Mouse (Mus musculus): Measurements from ENCODE around the gene Gm28778. TPM values are rescaled to one million over a fixed set of nuclear protein-coding genes. Genes with fewer than 3 reads are reported as not detected.
A peak's percentile ranks its signal among the peaks of the same experiment; 100 is the strongest.
"Not testable (repeated sequence)": the region's sequence is repeated elsewhere in the genome, so short reads cannot be mapped to it uniquely, and the experiment has no call there.

Gene Gm28778
- polyA plus RNA-seq (2016; fragmentation: Nextera tagmentation; extraction: Ambion mirVana) = not detected in 2 replicates

DNA sequence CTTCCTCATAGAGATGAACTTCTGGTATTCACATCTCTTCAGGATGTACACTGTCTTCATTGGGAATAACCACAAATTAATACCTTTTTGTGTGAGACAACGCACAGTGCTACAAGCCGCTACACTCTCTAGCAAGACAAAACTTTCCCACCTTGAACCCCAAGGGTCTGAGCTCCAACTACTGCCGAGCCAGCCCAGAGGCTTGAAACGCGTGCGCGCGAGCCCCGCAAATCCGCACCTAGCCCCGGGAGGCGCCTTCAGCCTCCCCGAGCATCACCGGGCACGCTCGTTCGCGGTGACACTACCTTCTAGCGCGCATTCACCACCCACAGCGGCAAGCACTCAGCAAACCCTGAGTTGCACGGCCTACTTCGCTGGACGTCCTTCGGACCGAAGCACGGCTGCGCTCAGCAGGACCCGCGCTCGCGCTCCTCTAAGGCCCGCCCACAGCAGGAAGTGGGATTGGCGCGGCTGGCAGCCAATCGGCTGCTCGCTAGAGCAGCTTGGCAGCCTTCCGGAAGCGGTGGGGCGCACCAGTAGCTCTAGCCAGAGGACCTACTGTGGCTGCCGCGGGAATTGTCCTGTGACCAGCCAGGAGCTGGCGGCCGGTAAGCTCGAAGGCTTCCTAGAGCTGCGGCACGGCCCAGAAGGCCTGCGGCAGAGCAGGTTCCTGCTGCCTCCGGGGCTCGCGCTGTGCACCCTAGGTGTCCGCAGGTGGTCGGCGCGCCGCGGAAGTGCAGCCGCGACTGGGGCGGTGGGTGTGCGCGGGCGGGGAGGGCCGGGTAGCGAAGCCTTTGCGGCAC is at the start of gene Gm28778, which contains the start of the genes Pms1 and Ormdl1:
Gene Gm28778 (plus strand): TSS at position 531 of the 803 bp plus-strand sequence.
Gene Pms1 (minus strand): TSS at position 438 of the 803 bp plus-strand sequence.
Gene Ormdl1 (plus strand): TSS at position 515 of the 803 bp plus-strand sequence.
- Histone ChIP-seq H3K4me2 (replicated peaks) (peak within 1 kb of the TSS; percentile 63), H3K36me3 (0 out of 2 replicates have a peak, but pooled peaks cover 7% of the 10 kb centered on the region), H3K4me3 (peak within 1 kb of the TSS; percentile 84), H3K9me3 (replicated peaks) (no peaks in the 10 kb centered on the region), H3K9ac (peak within 1 kb of the TSS; percentile 79), H3K27ac (peak within 1 kb of the TSS; percentile 86), H3K4me1 (peaks cover 8% of the 10 kb centered on the region), H3K27me3 (no peaks in the 10 kb centered on the region)
- ATAC-seq (ENCODE audit: low FRiP score) = peak; percentile 100
- WGBS = 1% methylated on average over 58 of the region's 66 CpGs

DNA sequence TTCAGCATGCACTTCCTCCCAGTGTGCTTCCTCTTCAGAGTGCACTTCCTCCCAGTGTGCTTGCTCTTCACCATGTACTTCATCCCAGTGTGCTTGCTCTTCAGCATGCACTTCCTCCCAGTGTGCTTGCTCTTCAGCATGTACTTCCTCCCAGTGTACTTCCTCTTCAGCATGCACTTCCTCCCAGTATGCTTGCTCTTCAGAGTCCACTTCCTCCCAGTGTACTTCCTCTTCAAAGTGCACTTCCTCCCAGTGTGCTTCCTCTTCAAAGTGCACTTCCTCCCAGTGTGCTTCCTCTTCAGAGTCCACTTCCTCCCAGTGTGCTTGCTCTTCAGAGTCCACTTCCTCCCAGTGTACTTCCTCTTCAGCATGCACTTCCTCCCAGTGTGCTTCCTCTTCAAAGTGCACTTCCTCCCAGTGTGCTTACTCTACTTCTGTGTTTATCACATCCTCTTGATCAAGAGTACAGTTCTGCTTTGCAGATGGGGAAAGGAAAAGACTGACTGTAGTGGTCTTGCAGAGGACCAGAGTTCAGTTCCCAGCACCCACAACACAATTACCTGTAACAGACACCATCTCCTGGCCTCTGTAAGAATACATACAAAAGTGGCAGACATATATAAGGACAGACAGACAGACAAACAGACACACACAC is 31.8 kb upstream of the Gm28778 start:
- not testable (repeated sequence) for H3K9ac ChIP-seq; H3K4me3 ChIP-seq; H3K27ac ChIP-seq; ATAC-seq (ENCODE audit: low FRiP score); H3K4me1 ChIP-seq; H3K4me2 ChIP-seq (replicated peaks); H3K9me3 ChIP-seq (replicated peaks); H3K36me3 ChIP-seq; H3K27me3 ChIP-seq

DNA sequence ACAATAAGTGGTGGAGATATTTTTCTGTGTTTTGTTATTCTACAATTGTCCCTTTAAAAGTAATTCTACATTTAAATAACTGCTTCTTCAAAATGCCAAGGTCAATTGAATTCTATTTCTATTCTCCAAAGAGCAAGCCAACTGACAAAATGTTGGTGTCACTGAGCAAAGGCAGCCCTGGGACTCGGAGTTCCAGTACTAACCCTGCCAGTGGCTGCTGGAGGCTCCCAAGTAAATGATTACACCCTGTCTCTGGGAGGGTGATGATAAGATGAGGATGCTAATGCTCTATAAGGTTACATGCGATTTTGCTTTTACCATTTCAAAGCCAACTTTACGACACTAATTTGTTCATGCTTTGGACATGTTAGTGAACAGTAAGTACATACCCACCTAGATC is 27.0 kb upstream of the Gm28778 start:
- H3K9me3 ChIP-seq (replicated peaks) = no peaks in the 10 kb centered on the region
- 97% methylated on average over 3 of the region's 3 CpGs for WGBS
- H3K4me2 ChIP-seq (replicated peaks) = no peak overlapping the region
- H3K4me1 ChIP-seq = no peaks in the 10 kb centered on the region
- no peak overlapping the region for H3K9ac ChIP-seq
- H3K4me3 ChIP-seq = no peak overlapping the region
- peaks cover 5% of the 10 kb centered on the region; the same call in 1 of the 2 replicates for H3K36me3 ChIP-seq
- H3K27ac ChIP-seq = no peak overlapping the region
- ATAC-seq (ENCODE audit: low FRiP score) = no peak
- no peaks in the 10 kb centered on the region for H3K27me3 ChIP-seq

DNA sequence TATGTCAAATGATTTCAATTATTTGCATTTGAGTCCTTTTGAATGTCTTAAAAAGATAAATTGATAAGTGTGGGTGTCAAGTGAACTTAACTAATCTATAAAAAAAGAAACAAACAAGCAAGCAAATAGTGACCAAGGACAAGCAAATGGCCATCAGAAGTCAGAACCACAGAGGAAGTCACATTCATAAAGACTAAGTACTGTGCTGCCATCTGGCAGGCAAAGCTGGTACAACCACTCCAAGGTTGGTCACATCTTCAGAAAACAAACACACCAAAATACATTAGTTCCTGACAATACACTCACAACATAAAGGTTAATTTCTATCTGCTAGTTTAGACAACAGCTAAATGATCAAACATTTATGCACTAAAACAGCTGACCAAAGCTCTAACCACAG is 24.3 kb upstream of the Gm28778 start:
- Histone ChIP-seq H3K4me2 (replicated peaks) (no peak overlapping the region), H3K36me3 (no peaks in the 10 kb centered on the region)

DNA sequence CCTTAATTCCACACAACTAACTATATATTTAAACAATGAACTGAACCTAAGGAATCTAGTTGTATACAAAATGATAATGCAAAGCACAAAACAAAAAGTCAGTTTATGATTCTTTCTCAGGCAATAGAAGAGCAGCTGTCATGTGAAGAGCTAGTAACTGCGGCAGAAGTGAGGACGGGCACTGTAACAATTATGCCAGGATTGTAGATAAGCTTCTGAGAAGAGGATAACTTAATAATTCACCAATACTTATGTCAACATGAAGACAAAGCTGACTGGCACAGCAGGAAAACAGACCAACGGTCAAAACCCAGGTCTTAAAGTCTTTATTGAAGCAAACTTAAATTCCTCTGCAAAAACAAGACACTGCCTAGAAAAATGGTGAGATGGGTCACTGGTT is 5.7 kb upstream of the Gm28778 start:
- Histone ChIP-seq H3K9me3 (replicated peaks) (no peaks in the 10 kb centered on the region), H3K27ac (no peak overlapping the region), H3K27me3 (no peaks in the 10 kb centered on the region), H3K9ac (no peak overlapping the region), H3K4me3 (no peak overlapping the region), H3K4me1 (0 out of 2 replicates have a peak, but pooled peaks cover 3% of the 10 kb centered on the region), H3K4me2 (replicated peaks) (no peak overlapping the region), H3K36me3 (no peaks in the 10 kb centered on the region)
- ATAC-seq (ENCODE audit: low FRiP score) = no peak
- 92% methylated on average over 3 of the region's 3 CpGs for WGBS

More for the DNA sequence above, 24.3 kb upstream of the Gm28778 start:
- Histone ChIP-seq H3K9ac (no peak overlapping the region), H3K4me1 (no peaks in the 10 kb centered on the region), H3K4me3 (no peak overlapping the region), H3K27me3 (no peaks in the 10 kb centered on the region), H3K9me3 (replicated peaks) (no peaks in the 10 kb centered on the region), H3K27ac (no peak overlapping the region)
- ATAC-seq (ENCODE audit: low FRiP score) = no peak

DNA sequence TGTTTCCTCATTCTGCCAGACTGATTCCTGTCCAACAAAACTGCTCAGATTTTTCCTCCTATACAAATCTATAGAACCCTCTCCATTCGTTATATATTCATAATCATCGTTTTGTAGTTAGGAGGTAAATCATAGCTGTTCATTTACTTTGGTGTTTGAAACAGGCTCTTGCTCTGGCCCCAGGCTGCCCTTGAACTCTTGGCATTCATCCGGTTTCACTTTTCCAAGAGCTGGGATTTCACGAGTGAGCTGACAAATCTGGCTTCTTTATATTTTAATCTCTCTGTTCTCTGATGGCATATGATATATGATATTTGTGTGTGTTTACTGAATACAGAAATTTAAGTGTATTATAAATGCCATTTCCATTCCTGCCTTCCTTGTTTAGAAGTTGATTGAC is 3.6 kb downstream of the Gm28778 start:
- WGBS = 88% methylated on average over 4 of the region's 4 CpGs

DNA sequence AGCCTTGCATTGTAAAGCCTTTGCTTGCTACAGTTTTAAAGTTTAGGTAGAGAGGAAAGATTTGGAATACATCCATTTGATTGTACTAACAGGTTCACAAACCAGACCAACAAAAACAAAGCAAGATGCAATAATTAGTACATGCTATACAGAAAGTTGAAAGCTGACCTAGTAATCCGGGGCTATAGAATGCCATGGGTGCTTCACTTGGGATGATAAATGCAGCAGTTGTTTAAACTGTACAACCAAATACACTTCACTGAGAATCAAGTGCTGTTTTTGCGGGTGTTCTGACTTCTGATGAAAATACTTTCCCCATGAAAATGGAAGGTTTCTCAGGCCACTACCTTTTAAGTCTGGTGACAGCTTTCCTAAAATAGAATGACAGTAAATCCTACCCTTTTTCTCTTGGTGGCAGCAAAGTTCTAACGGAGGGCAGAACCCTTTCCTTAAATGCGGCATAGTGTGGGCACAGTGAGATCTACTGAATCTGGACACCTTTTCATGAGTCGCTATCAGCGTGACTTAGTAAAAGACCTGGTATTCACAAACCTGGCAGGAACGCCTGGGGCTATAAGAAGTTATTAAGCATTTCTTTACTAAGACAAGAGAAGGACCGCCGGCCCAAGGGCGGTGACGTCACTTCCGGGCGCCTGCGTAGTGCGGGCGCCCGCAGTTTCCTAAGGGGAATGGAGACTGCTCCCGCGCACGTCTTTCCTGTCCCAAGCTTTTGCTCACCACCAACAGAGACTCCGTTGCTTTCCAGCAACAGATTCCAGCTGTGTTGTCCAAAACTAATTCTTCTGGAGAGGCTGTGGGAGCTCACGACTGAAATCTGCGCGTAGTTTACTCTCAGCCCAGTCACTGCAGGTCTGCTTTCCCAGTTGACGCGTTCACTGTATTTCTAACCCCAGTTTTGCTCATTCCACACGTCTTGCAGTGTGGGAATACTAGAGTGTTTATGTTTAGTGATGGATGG is 16.4 kb downstream of the Gm28778 start, which contains the start of gene Osgepl1:
Gene Osgepl1 (plus strand): TSS at position 636 of the 979 bp plus-strand sequence.
- Histone ChIP-seq H3K4me1 (no peaks in the 10 kb centered on the region), H3K9ac (peak within 1 kb of the TSS; percentile 74), H3K27ac (peak within 1 kb of the TSS; percentile 88), H3K4me2 (replicated peaks) (peak within 1 kb of the TSS; percentile 69), H3K9me3 (replicated peaks) (no peaks in the 10 kb centered on the region), H3K27me3 (no peaks in the 10 kb centered on the region), H3K4me3 (peak within 1 kb of the TSS; percentile 65), H3K36me3 (peaks cover 9% of the 10 kb centered on the region)
- peak; percentile 99 for ATAC-seq (ENCODE audit: low FRiP score)
- WGBS = 3% methylated on average over 27 of the region's 27 CpGs

More for the DNA sequence above, 3.6 kb downstream of the Gm28778 start:
- H3K36me3 ChIP-seq = 0 out of 2 replicates have a peak, but pooled peaks cover 7% of the 10 kb centered on the region
- no peaks in the 10 kb centered on the region for H3K27me3 ChIP-seq
- no peak overlapping the region for H3K4me3 ChIP-seq
- H3K4me1 ChIP-seq = peaks cover 8% of the 10 kb centered on the region
- no peaks in the 10 kb centered on the region for H3K9me3 ChIP-seq (replicated peaks)
- no peak overlapping the region for H3K9ac ChIP-seq
- no peak overlapping the region for H3K4me2 ChIP-seq (replicated peaks)
- no peak overlapping the region for H3K27ac ChIP-seq
- ATAC-seq (ENCODE audit: low FRiP score) = no peak

DNA sequence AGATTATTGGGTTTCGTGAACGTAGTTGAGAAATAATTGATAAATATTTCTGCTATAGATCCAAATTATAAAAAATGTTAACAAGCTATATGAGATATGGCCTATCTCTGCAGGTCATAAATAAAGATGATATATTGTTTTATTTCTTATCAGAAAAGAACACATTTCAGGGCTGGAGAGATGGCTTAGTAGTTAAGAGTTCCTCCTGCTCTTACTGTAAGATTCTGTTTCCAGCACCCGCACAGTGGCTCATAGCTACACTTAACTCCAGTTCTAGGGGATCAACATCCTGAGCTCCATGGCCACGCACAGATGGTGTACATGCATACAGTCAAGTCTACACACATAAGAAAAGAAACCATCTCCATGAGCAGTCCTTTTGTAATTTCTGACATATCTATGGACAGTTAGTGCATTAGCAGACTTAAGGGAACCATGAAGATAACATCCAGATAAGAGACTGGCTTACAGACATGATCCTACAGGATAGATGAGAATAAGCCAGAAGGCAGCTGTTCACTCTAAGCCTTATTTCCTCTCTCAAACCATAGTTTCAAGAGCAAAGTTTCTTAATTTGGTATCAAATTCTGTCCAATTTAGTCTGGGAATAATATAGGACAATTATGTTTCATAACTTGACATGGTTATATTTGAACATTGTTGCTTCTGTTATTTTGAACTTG is 24.9 kb downstream of the Gm28778 start:
- H3K4me2 ChIP-seq (replicated peaks) = no peak overlapping the region
- H3K27ac ChIP-seq = no peak overlapping the region
- no peak overlapping the region for H3K4me3 ChIP-seq
- H3K9ac ChIP-seq = no peak overlapping the region
- H3K4me1 ChIP-seq = no peaks in the 10 kb centered on the region
- H3K27me3 ChIP-seq = no peaks in the 10 kb centered on the region
- H3K36me3 ChIP-seq = peaks cover 13% of the 10 kb centered on the region
- no peaks in the 10 kb centered on the region for H3K9me3 ChIP-seq (replicated peaks)
- ATAC-seq (ENCODE audit: low FRiP score) = no peak
- WGBS = 96% methylated on average over 4 of the region's 4 CpGs

DNA sequence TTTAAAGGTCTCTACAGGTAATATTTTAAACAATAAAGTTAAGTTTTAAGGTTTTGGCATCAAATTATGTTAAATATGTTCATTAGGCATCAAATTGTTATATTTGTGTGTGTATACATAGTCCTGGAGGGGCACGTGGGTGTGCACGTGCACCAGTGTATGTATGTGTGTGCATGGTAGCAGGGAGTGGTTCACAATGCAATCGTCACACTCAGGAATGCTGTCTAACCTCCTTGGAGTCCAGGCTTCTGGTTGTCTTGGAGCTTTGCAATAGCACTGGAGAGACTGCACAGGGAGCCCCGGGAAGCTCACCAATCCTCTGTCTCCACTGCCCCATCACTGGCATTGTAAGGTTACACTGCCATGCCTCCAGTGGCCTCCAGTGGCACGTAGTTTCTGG is 26.3 kb downstream of the Gm28778 start:
- Histone ChIP-seq H3K4me3 (no peak overlapping the region), H3K9ac (no peak overlapping the region), H3K4me2 (replicated peaks) (no peak overlapping the region), H3K4me1 (no peaks in the 10 kb centered on the region), H3K27ac (no peak overlapping the region), H3K36me3 (peaks cover 7% of the 10 kb centered on the region; the same call in 1 of the 2 replicates), H3K27me3 (no peaks in the 10 kb centered on the region), H3K9me3 (replicated peaks) (no peaks in the 10 kb centered on the region)
- ATAC-seq (ENCODE audit: low FRiP score) = no peak
- 97% methylated on average over 5 of the region's 5 CpGs for WGBS

DNA sequence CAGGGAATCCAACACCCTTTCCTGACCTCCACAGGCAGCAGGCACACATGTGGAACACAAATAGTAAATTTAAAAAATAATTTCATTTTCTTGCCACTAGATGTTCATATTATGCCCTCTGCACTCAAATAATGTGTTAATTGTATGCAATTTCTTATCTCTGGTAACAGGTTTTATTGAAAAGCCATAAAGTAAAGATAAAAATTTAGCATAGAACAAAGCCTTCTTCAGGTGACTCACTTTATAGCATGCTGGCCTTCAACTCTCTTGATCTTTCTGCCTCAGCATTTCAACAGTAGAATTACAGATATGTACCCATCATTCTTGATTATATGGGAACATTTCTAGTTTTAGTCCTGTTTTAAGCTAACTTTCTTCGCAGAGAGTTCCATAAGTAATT is 27.4 kb downstream of the Gm28778 start:
- no peak overlapping the region for H3K4me3 ChIP-seq
- H3K9me3 ChIP-seq (replicated peaks) = no peaks in the 10 kb centered on the region
- no peaks in the 10 kb centered on the region for H3K4me1 ChIP-seq
- 100% methylated on average over 1 of the region's 1 CpGs for WGBS
- peaks cover 4% of the 10 kb centered on the region; the same call in 1 of the 2 replicates for H3K36me3 ChIP-seq
- no peak for ATAC-seq (ENCODE audit: low FRiP score)
- H3K9ac ChIP-seq = no peak overlapping the region
- H3K27me3 ChIP-seq = no peaks in the 10 kb centered on the region
- H3K27ac ChIP-seq = no peak overlapping the region
- no peak overlapping the region for H3K4me2 ChIP-seq (replicated peaks)

DNA sequence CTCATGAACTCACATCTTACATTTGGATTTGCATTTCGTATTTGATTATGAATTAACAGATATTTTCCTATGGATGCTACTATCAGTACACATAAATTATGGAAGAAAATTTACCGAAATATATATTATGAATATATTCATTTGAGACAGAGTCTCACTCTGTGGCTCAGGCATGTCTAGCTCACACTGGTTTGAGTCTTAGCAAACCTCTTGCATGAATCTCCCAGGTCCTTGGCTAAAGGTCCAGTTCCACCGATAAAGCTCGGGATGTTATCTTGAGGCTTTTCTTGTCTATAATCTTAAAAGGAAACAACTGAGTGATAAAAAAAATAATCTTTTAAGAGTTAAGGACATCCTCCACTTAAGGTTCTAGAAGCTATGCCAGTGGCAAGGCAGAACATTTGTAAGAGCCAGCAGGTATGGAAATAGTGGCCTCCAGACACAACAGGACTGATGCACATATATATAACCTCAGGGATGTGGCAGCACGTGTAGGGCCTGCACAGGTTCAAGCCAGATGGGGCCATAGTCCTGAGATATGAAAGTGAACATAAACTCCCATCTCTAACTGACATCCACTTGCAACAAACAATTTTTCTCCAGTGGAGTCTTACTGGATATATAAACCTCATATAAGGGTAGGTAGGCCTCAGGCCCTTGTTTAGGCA is 28.1 kb downstream of the Gm28778 start:
- H3K27me3 ChIP-seq = no peaks in the 10 kb centered on the region

More for the DNA sequence above, 28.1 kb downstream of the Gm28778 start:
- no peak overlapping the region for H3K9ac ChIP-seq
- no peak overlapping the region for H3K27ac ChIP-seq
- H3K4me3 ChIP-seq = no peak overlapping the region
- no peaks in the 10 kb centered on the region for H3K9me3 ChIP-seq (replicated peaks)
- H3K4me1 ChIP-seq = no peaks in the 10 kb centered on the region
- peaks cover 4% of the 10 kb centered on the region; the same call in 1 of the 2 replicates for H3K36me3 ChIP-seq
- H3K4me2 ChIP-seq (replicated peaks) = no peak overlapping the region
- WGBS = 92% methylated on average over 5 of the region's 5 CpGs
- ATAC-seq (ENCODE audit: low FRiP score) = no peak

Measured in hindbrain, embryonic 12.5 days (tissue).